Mouse (Mus musculus) stomach, postnatal 0 days (tissue): ENCODE measurements around the gene Lcat.

Experiments used
- CTCF ChIP-seq: IDR thresholded peaks from 2 replicates; pipeline ENCODE4 v1.5.1; 2016; ENCODE audit warnings: antibody characterized with exemption, low read depth, mild to moderate bottlenecking, moderate library complexity
- EP300 ChIP-seq: optimal IDR thresholded peaks from 2 replicates; pipeline ENCODE3; 2016; ENCODE audit warnings: antibody characterized with exemption

- TF ChIP-seq CTCF, result no peak
- no peak for TF ChIP-seq EP300
These were observed 48.4 kb upstream of the Lcat start for GRCm38 (mm10) chr8:105991546-105991945.
